Mouse (Mus musculus) neural tube, embryonic 12.5 days (tissue): Measurements from ENCODE around the gene Chodl. TPM values are rescaled to one million over a fixed set of nuclear protein-coding genes. Genes with fewer than 3 reads are reported as not detected.

Source experiments
- polyA plus RNA-seq: library from polyadenylated mRNA; unstranded; fragments of >200 nt; fragmentation: Nextera tagmentation; extraction: Ambion mirVana; gene quantifications from 2 replicates; pipeline ENCODE4 v1.2.1, GENCODE M21; 2016

The Chodl gene
- polyA plus RNA-seq, 1 experiment from 2014 or later, result 20.5 TPM

Other genes starting within 250 kb of the Chodl start
- gene Tmprss15, start 160.1 kb downstream of the Chodl start, polyA plus RNA-seq, result not detected in 2 replicates